Mouse (Mus musculus) kidney, adult 2 months (tissue): ENCODE results near the gene Abcb9.
A peak's percentile ranks its signal among the peaks of the same experiment; 100 is the strongest.

Source experiments
- CTCF ChIP-seq: fragments of 200-500 bp; conservative IDR thresholded peaks from 2 replicates; pipeline ENCODE4 v1.5.1; 2011; ENCODE audit warnings: low read depth, mild to moderate bottlenecking, control low read depth, low read length, moderate library complexity, mixed read lengths; ENCODE audit not compliant: insufficient read depth, insufficient read length
- POLR2A ChIP-seq: fragments of 200-500 bp; IDR thresholded peaks from one replicate; pipeline ENCODE4 v1.6.1; 2011; ENCODE audit warnings: low read depth, low read length, control low read depth

GRCm38 (mm10) chr5:124032001-124032508 is 63.5 kb downstream of the Abcb9 start, which contains the start of gene Vps37b:
- TF ChIP-seq CTCF (no peak), POLR2A (peak; percentile 70)
